In genomic region chr19:22884357-22884756, GRCm38 (mm10) we compare ENCODE assay signal across 8 mouse cellular contexts.
DNase-seq lines count a peak whose midpoint lies in the region; ATAC-seq and TF ChIP-seq lines count a peak whose summit lies in the region.

No protein-coding gene starts in this region.

- H3K4me1 ChIP-seq in lung, adult 2 months (ENCODE audit: control insufficient read depth, insufficient read depth, low read length) = no peaks in the 10 kb centered on the region
- peaks cover 9% of the 10 kb centered on the region for H3K4me1 ChIP-seq in hindbrain, embryonic 10.5 days (replicated peaks)
- peaks cover 7% of the 10 kb centered on the region; the same call in 1 of the 2 replicates for H3K4me1 ChIP-seq in limb, embryonic 12.5 days (replicated peaks)
- H3K4me1 ChIP-seq in stomach, postnatal 0 days (replicated peaks; ENCODE audit: control insufficient read depth, insufficient read depth) = no peaks in the 10 kb centered on the region

- no peak overlapping the region for H3K4me3 ChIP-seq in lung, adult 2 months (replicated peaks; ENCODE audit: extremely low read depth, low read depth, low read length)
- H3K4me3 ChIP-seq in hindbrain, embryonic 10.5 days = peak overlapping the region; percentile 34; the same call in 1 of the 2 replicates
- no peak overlapping the region for H3K4me3 ChIP-seq in limb, embryonic 12.5 days (replicated peaks)
- H3K4me3 ChIP-seq in stomach, postnatal 0 days (ENCODE audit: low read depth, low read length) = no peak overlapping the region

- peak; percentile 16 for DNase-seq in adrenal gland, postnatal 10 days
- no peak for DNase-seq in adrenal gland, adult 18-20 months (ENCODE audit: low spot score in 2 of 2)
- peak; percentile 1 for DNase-seq in lung, postnatal 36 days
- DNase-seq in lung, adult 2 months = no peak
- DNase-seq in hindbrain, embryonic 10.5 days (ENCODE audit: low spot score) = peak; percentile 14
- no peak for DNase-seq in stomach, postnatal 0 days (ENCODE audit: low spot score)

- H3K4me2 ChIP-seq in limb, embryonic 12.5 days = peak overlapping the region; percentile 50
- peak overlapping the region; percentile 38; the same call in 1 of the 2 replicates for H3K4me2 ChIP-seq in stomach, postnatal 0 days (replicated peaks; ENCODE audit: low read depth)

- peaks cover 6% of the 10 kb centered on the region for H3K27me3 ChIP-seq in hindbrain, embryonic 10.5 days (ENCODE audit: insufficient read depth, poor library complexity, severe bottlenecking)
- peaks cover 10% of the 10 kb centered on the region; the same call in 1 of the 2 replicates for H3K27me3 ChIP-seq in limb, embryonic 12.5 days
- H3K27me3 ChIP-seq in stomach, postnatal 0 days (ENCODE audit: control insufficient read depth, insufficient read depth, low read length) = no peaks in the 10 kb centered on the region

- no peak overlapping the region for H3K27ac ChIP-seq in hindbrain, embryonic 10.5 days
- no peak overlapping the region for H3K27ac ChIP-seq in limb, embryonic 12.5 days
- no peak overlapping the region for H3K27ac ChIP-seq in stomach, postnatal 0 days (replicated peaks)

- no peak for TF ChIP-seq CTCF in lung, adult 2 months (IDR thresholded peaks at IDR 0.05; ENCODE audit: insufficient read depth, low read length)
- no peak for TF ChIP-seq CTCF in stomach, postnatal 0 days (IDR thresholded peaks at IDR 0.05; ENCODE audit: low read depth)

- no peak for TF ChIP-seq EP300 in stomach, postnatal 0 days (optimal IDR thresholded peaks at IDR 0.05)

- no peak for ATAC-seq in limb, embryonic 12.5 days (ENCODE audit: insufficient number of reproducible peaks, insufficient read depth, low FRiP score, low TSS enrichment, low read depth)
- ATAC-seq in stomach, postnatal 0 days (ENCODE audit: low FRiP score, low TSS enrichment) = no peak
- no peak for ATAC-seq in activated CD4-positive, CD25-positive, alpha-beta regulatory T cell, adult 4 months

- TF ChIP-seq POLR2A in lung, adult 2 months (IDR thresholded peaks at IDR 0.05; ENCODE audit: borderline replicate concordance, extremely low read depth, low read depth, low read length) = no peak

- H3K9ac ChIP-seq in limb, embryonic 12.5 days (replicated peaks) = no peak overlapping the region
- no peak overlapping the region for H3K9ac ChIP-seq in stomach, postnatal 0 days (ENCODE audit: low read length)

- 45% methylated on average over 11 of the region's 11 CpGs for WGBS in lung, adult 2 months
- 49% methylated on average over 11 of the region's 11 CpGs for WGBS in hindbrain, embryonic 10.5 days
- WGBS in limb, embryonic 12.5 days = 43% methylated on average over 11 of the region's 11 CpGs
- 43% methylated on average over 11 of the region's 11 CpGs for WGBS in stomach, postnatal 0 days

- H3K36me3 ChIP-seq in hindbrain, embryonic 10.5 days = no peaks in the 10 kb centered on the region
- no peaks in the 10 kb centered on the region for H3K36me3 ChIP-seq in limb, embryonic 12.5 days
- no peaks in the 10 kb centered on the region for H3K36me3 ChIP-seq in stomach, postnatal 0 days (ENCODE audit: control insufficient read depth, insufficient read depth, low read length)

- H3K9me3 ChIP-seq in hindbrain, embryonic 10.5 days = no peaks in the 10 kb centered on the region
- H3K9me3 ChIP-seq in limb, embryonic 12.5 days = no peaks in the 10 kb centered on the region
- no peaks in the 10 kb centered on the region for H3K9me3 ChIP-seq in stomach, postnatal 0 days (ENCODE audit: control insufficient read depth, low read length)

Comparison
In these comparisons a context has a peak if more than half of its experiments do, and no peak if none do; other contexts are left out.
1. DNase-seq: peak in adrenal gland, postnatal 10 days (single experiment), lung, postnatal 36 days (single experiment) and hindbrain, embryonic 10.5 days (single experiment); none in adrenal gland, adult 18-20 months (0 of 2), lung, adult 2 months (single experiment) and stomach, postnatal 0 days (single experiment).